Mouse (Mus musculus) liver, embryonic 14.5 days (tissue): Measurements from ENCODE around the gene Arid2. TPM values are rescaled to one million over a fixed set of nuclear protein-coding genes. Genes with fewer than 3 reads are reported as not detected.
"Not testable (repeated sequence)": the region's sequence is repeated elsewhere in the genome, so short reads cannot be mapped to it uniquely, and the experiment has no call there.

ENCODE experiments used
- ATAC-seq: fragments of 200-750 bp; cut with Nextera tagmentation; 2 replicates; pipeline ENCODE4 v1.8.0; 2017; ENCODE audit warnings: moderate number of reproducible peaks, mild to moderate bottlenecking, moderate library complexity; ENCODE audit not compliant: insufficient read depth
- DNase-seq, 3 experiments: peaks; one replicate each; pipeline ENCODE4 v3.0.0-alpha.2; 2012 to 2013; ENCODE audit warnings: low read depth in 3 of 3, low spot score in 3 of 3
- H3K27ac ChIP-seq: fragments of 300-500 bp; sonication (generic); 2 replicates; pipeline ENCODE4 v1.5.1; 2014; ENCODE audit warnings: moderate library complexity, mild to moderate bottlenecking, control low read depth, inconsistent platforms
- H3K27me3 ChIP-seq: fragments of 300-500 bp; sonication (generic); 2 replicates; pipeline ENCODE4 v1.6.1; 2014; ENCODE audit warnings: mild to moderate bottlenecking, low read length, moderate library complexity; ENCODE audit not compliant: control insufficient read depth, insufficient read depth
- H3K36me3 ChIP-seq: fragments of 300-500 bp; sonication (generic); replicated peaks from 2 replicates; pipeline ENCODE4 v1.6.1; 2014; ENCODE audit warnings: low read depth; ENCODE audit not compliant: control insufficient read depth, insufficient read depth
- H3K4me1 ChIP-seq, 2 experiments: fragments of 200-500 bp in 1 of 2; fragments of 300-500 bp in 1 of 2; sonication (generic) in 1 of 2; replicated peaks; 2 replicates each; pipeline ENCODE4 v1.6.1; 2012 to 2014; ENCODE audit warnings: antibody characterized with exemption in 1 of 2, inconsistent platforms in 1 of 2, low read length in 1 of 2; ENCODE audit not compliant: control insufficient read depth in 2 of 2, insufficient read depth in 2 of 2
- H3K4me2 ChIP-seq: fragments of 300-500 bp; sonication (generic); 2 replicates; pipeline ENCODE4 v1.6.1; 2014; ENCODE audit warnings: low read depth, mild to moderate bottlenecking, control low read depth, moderate library complexity
- H3K4me3 ChIP-seq, 2 experiments: fragments of 200-500 bp in 1 of 2; fragments of 300-500 bp in 1 of 2; sonication (generic) in 1 of 2; 2 replicates each; pipeline ENCODE4 v1.5.1; 2012 to 2014; ENCODE audit warnings: low read depth in 2 of 2, low read length in 2 of 2, mild to moderate bottlenecking in 2 of 2, control low read depth in 1 of 2, inconsistent platforms in 1 of 2, moderate library complexity in 1 of 2; ENCODE audit not compliant: insufficient read depth in 1 of 2
- H3K9ac ChIP-seq: fragments of 300-500 bp; sonication (generic); replicated peaks from 2 replicates; pipeline ENCODE4 v1.6.1; 2014; ENCODE audit warnings: mild to moderate bottlenecking, control low read depth, moderate library complexity
- H3K9me3 ChIP-seq: fragments of 300-500 bp; sonication (generic); 2 replicates; pipeline ENCODE4 v1.6.1; 2016; ENCODE audit warnings: low read length, mixed read lengths; ENCODE audit not compliant: control insufficient read depth
- CTCF ChIP-seq: IDR thresholded peaks from 2 replicates; pipeline ENCODE4 v1.5.1; 2016; ENCODE audit warnings: antibody characterized with exemption, low read depth, control low read depth
- EP300 ChIP-seq: IDR thresholded peaks from 2 replicates; pipeline ENCODE4 v1.6.1; 2016; ENCODE audit warnings: antibody characterized with exemption, low read depth
- WGBS: fragments of 180-500 bp; shearing (Covaris S2); extraction: QIAGEN DNeasy Blood & Tissue Kit; methylation state at CpG from one replicate; pipeline ENCODE4 v1.1.7; 2014; ENCODE audit not compliant: insufficient replicate concordance; 5-methylcytosine and 5-hydroxymethylcytosine counted together
- polyA plus RNA-seq, 2 experiments: library from polyadenylated mRNA; depleted of rRNA in 1 of 2; stranded (reverse) in 1 of 2; unstranded in 1 of 2; fragments of >200 nt; fragmentation: Nextera tagmentation in 1 of 2; extraction: Ambion mirVana in 1 of 2; gene quantifications; 2 replicates each; pipeline versions ENCODE4 v1.2.1 to v1.2.3; 2012 to 2014

The Arid2 gene
- polyA plus RNA-seq, 2 experiments = 8.1 to 8.5 TPM

- Histone ChIP-seq H3K9me3 (no peaks in the 10 kb centered on the region), H3K27ac (no peak overlapping the region), H3K4me1 (peaks cover 0 to 11% of the 10 kb centered on the region in 2 experiments; a peak in 3 of 4 replicates), H3K36me3 (peaks cover 9% of the 10 kb centered on the region), H3K27me3 (no peaks in the 10 kb centered on the region), H3K9ac (no peak overlapping the region; the same call in 1 of the 2 replicates), H3K4me3 (no peak overlapping the region), H3K4me2 (no peak overlapping the region)
- TF ChIP-seq CTCF = no peak
- DNase-seq (no peak), ATAC-seq (no peak)
- WGBS = 76% methylated on average over 7 of the region's 7 CpGs
These were observed 38.5 kb downstream of the Arid2 start for GRCm38 (mm10) chr15:96325726-96326328.

GRCm38 (mm10) chr15:96328722-96329121, 41.4 kb downstream of the Arid2 start:
- peaks cover 0 to 13% of the 10 kb centered on the region in 2 experiments; a peak in 3 of 4 replicates for H3K4me1 ChIP-seq
- H3K36me3 ChIP-seq, DNase-seq, H3K4me3 ChIP-seq, ATAC-seq, H3K9me3 ChIP-seq, H3K27me3 ChIP-seq, H3K27ac ChIP-seq, H3K9ac ChIP-seq, H3K4me2 ChIP-seq: not testable (repeated sequence)
- 95% methylated on average over 3 of the region's 4 CpGs for WGBS

GRCm38 (mm10) chr15:96330536-96330935, 43.2 kb downstream of the Arid2 start:
- WGBS = 41% methylated on average over 3 of the region's 3 CpGs
- no peak overlapping the region for H3K27ac ChIP-seq
- H3K27me3 ChIP-seq = no peaks in the 10 kb centered on the region
- H3K4me1 ChIP-seq = peaks cover 0 to 13% of the 10 kb centered on the region in 2 experiments; a peak in 3 of 4 replicates
- H3K9me3 ChIP-seq = no peaks in the 10 kb centered on the region
- H3K4me2 ChIP-seq = no peak overlapping the region; the same call in 1 of the 2 replicates
- DNase-seq (no peak), ATAC-seq (peak; percentile 64)
- no peak overlapping the region for H3K4me3 ChIP-seq
- H3K9ac ChIP-seq = no peak overlapping the region
- peaks cover 2% of the 10 kb centered on the region; the same call in 1 of the 2 replicates for H3K36me3 ChIP-seq
- TF ChIP-seq EP300 = no peak; the same call in 1 of the 2 replicates
- TF ChIP-seq CTCF = no peak

GRCm38 (mm10) chr15:96332468-96333213, 45.3 kb downstream of the Arid2 start:
- Histone ChIP-seq H3K27ac (no peak overlapping the region), H3K4me2 (no peak overlapping the region), H3K27me3 (no peaks in the 10 kb centered on the region), H3K36me3 (no peaks in the 10 kb centered on the region), H3K9ac (no peak overlapping the region), H3K4me3 (no peak overlapping the region), H3K4me1 (peaks cover 0 to 9% of the 10 kb centered on the region in 2 experiments; a peak in 3 of 4 replicates), H3K9me3 (no peaks in the 10 kb centered on the region)
- ATAC-seq (no peak), DNase-seq (no peak)
- TF ChIP-seq CTCF = no peak
- no peak for TF ChIP-seq EP300
- 75% methylated on average over 9 of the region's 9 CpGs for WGBS

GRCm38 (mm10) chr15:96333350-96333749, 46.0 kb downstream of the Arid2 start:
- Histone ChIP-seq H3K27ac (no peak overlapping the region), H3K9me3 (no peaks in the 10 kb centered on the region), H3K4me3 (no peak overlapping the region), H3K9ac (no peak overlapping the region), H3K4me2 (no peak overlapping the region), H3K36me3 (no peaks in the 10 kb centered on the region), H3K4me1 (peaks cover 0 to 9% of the 10 kb centered on the region in 2 experiments; a peak in 3 of 4 replicates), H3K27me3 (no peaks in the 10 kb centered on the region)
- no peak for DNase-seq
- WGBS = 81% methylated on average over 5 of the region's 5 CpGs
- TF ChIP-seq CTCF = no peak
- TF ChIP-seq EP300 = no peak
- no peak for ATAC-seq
